Mouse (Mus musculus): ENCODE measurements around the gene Evx1. TPM values are rescaled to one million over a fixed set of nuclear protein-coding genes. Genes with fewer than 3 reads are reported as not detected.
A peak's percentile ranks its signal among the peaks of the same experiment; 100 is the strongest.
"Not testable (repeated sequence)": the region's sequence is repeated elsewhere in the genome, so short reads cannot be mapped to it uniquely, and the experiment has no call there.

Gene Evx1
- polyA plus RNA-seq, 1 experiment from 2014 or later, result not detected

GRCm38 (mm10) chr6:52324061-52324460 lies 10.8 kb downstream of the Evx1 start:
- H3K27ac ChIP-seq (ENCODE audit: low read depth, low read length), result no peak overlapping the region
- no peak overlapping the region for H3K4me2 ChIP-seq (ENCODE audit: low read length)
- H3K36me3 ChIP-seq (ENCODE audit: control insufficient read depth, insufficient read depth, low read length), result no peaks in the 10 kb centered on the region
- H3K4me1 ChIP-seq (ENCODE audit: control insufficient read depth, insufficient read depth, low read length), result no peaks in the 10 kb centered on the region
- no peaks in the 10 kb centered on the region for H3K9me3 ChIP-seq (replicated peaks; ENCODE audit: control insufficient read depth, low read length)
- ATAC-seq, result no peak
- no peak overlapping the region for H3K4me3 ChIP-seq (ENCODE audit: low read depth, low read length)
- H3K9ac ChIP-seq (ENCODE audit: low read length), result no peak overlapping the region
- DNase-seq (ENCODE audit: low spot score), result no peak
- WGBS, result 46% methylated on average over 3 of the region's 3 CpGs
- H3K27me3 ChIP-seq (replicated peaks; ENCODE audit: control insufficient read depth, insufficient read depth, low read length), result peaks cover 75% of the 10 kb centered on the region

GRCm38 (mm10) chr6:52346816-52347215 lies 33.5 kb downstream of the Evx1 start:
- DNase-seq (ENCODE audit: low spot score); H3K27ac ChIP-seq (ENCODE audit: low read depth, low read length); H3K4me3 ChIP-seq (ENCODE audit: low read depth, low read length); H3K9me3 ChIP-seq (replicated peaks; ENCODE audit: control insufficient read depth, low read length); ATAC-seq; H3K4me1 ChIP-seq (ENCODE audit: control insufficient read depth, insufficient read depth, low read length); H3K4me2 ChIP-seq (ENCODE audit: low read length); H3K36me3 ChIP-seq (ENCODE audit: control insufficient read depth, insufficient read depth, low read length); H3K9ac ChIP-seq (ENCODE audit: low read length); H3K27me3 ChIP-seq (replicated peaks; ENCODE audit: control insufficient read depth, insufficient read depth, low read length): not testable (repeated sequence)
- 93% methylated on average over 16 of the region's 16 CpGs for WGBS

GRCm38 (mm10) chr6:52366021-52366420 lies 52.7 kb downstream of the Evx1 start:
- no peaks in the 10 kb centered on the region for H3K27me3 ChIP-seq (replicated peaks; ENCODE audit: control insufficient read depth, insufficient read depth, low read length)
- ATAC-seq, result peak; percentile 43
- no peaks in the 10 kb centered on the region for H3K36me3 ChIP-seq (ENCODE audit: control insufficient read depth, insufficient read depth, low read length)
- peak; percentile 42 for DNase-seq (ENCODE audit: low spot score)
- peak overlapping the region; percentile 70; the same call in 1 of the 2 replicates for H3K27ac ChIP-seq (ENCODE audit: low read depth, low read length)
- H3K4me3 ChIP-seq (ENCODE audit: low read depth, low read length), result no peak overlapping the region
- 33% methylated on average over 2 of the region's 2 CpGs for WGBS
- H3K9ac ChIP-seq (ENCODE audit: low read length), result no peak overlapping the region
- H3K4me2 ChIP-seq (ENCODE audit: low read length), result no peak overlapping the region
- no peaks in the 10 kb centered on the region for H3K9me3 ChIP-seq (replicated peaks; ENCODE audit: control insufficient read depth, low read length)
- H3K4me1 ChIP-seq (ENCODE audit: control insufficient read depth, insufficient read depth, low read length), result peaks cover 18% of the 10 kb centered on the region

- peak; percentile 88 for DNase-seq (ENCODE audit: low spot score)
- peak; percentile 93 for ATAC-seq
- H3K36me3 ChIP-seq (ENCODE audit: control insufficient read depth, insufficient read depth, low read length), result no peaks in the 10 kb centered on the region
- peak overlapping the region; percentile 70 for H3K27ac ChIP-seq (ENCODE audit: low read depth, low read length)
- H3K4me3 ChIP-seq (ENCODE audit: low read depth, low read length), result no peak overlapping the region
- peak overlapping the region; percentile 36 for H3K4me2 ChIP-seq (ENCODE audit: low read length)
- no peaks in the 10 kb centered on the region for H3K27me3 ChIP-seq (replicated peaks; ENCODE audit: control insufficient read depth, insufficient read depth, low read length)
- H3K4me1 ChIP-seq (ENCODE audit: control insufficient read depth, insufficient read depth, low read length), result peaks cover 18% of the 10 kb centered on the region
- no peaks in the 10 kb centered on the region for H3K9me3 ChIP-seq (replicated peaks; ENCODE audit: control insufficient read depth, low read length)
- H3K9ac ChIP-seq (ENCODE audit: low read length), result no peak overlapping the region
- WGBS, result 15% methylated on average over 11 of the region's 11 CpGs
These were observed 53.2 kb downstream of the Evx1 start for GRCm38 (mm10) chr6:52366533-52366932.

- ATAC-seq, result no peak
These were observed 53.8 kb downstream of the Evx1 start for GRCm38 (mm10) chr6:52367067-52367466.

More at GRCm38 (mm10) chr6:52367067-52367466, 53.8 kb downstream of the Evx1 start:
- H3K4me1 ChIP-seq (ENCODE audit: control insufficient read depth, insufficient read depth, low read length), result peaks cover 18% of the 10 kb centered on the region
- WGBS, result 44% methylated on average over 4 of the region's 4 CpGs
- DNase-seq (ENCODE audit: low spot score), result no peak
- no peaks in the 10 kb centered on the region for H3K9me3 ChIP-seq (replicated peaks; ENCODE audit: control insufficient read depth, low read length)
- H3K4me2 ChIP-seq (ENCODE audit: low read length), result peak overlapping the region; percentile 36
- no peaks in the 10 kb centered on the region for H3K27me3 ChIP-seq (replicated peaks; ENCODE audit: control insufficient read depth, insufficient read depth, low read length)
- H3K27ac ChIP-seq (ENCODE audit: low read depth, low read length), result peak overlapping the region; percentile 70
- H3K4me3 ChIP-seq (ENCODE audit: low read depth, low read length), result no peak overlapping the region
- no peak overlapping the region for H3K9ac ChIP-seq (ENCODE audit: low read length)
- H3K36me3 ChIP-seq (ENCODE audit: control insufficient read depth, insufficient read depth, low read length), result no peaks in the 10 kb centered on the region

Other genes with a start within 250 kb of the Evx1 start
- gene Hoxa1, start 155.2 kb upstream of the Evx1 start, polyA plus RNA-seq (2014; fragmentation: Nextera tagmentation; extraction: Ambion mirVana), result not detected in 2 replicates
- gene Hoxa2, start 148.7 kb upstream of the Evx1 start, polyA plus RNA-seq (2014; fragmentation: Nextera tagmentation; extraction: Ambion mirVana), result not detected in 2 replicates
- not detected in 2 replicates for gene 5730596B20Rik, start 136.0 kb upstream of the Evx1 start, polyA plus RNA-seq (2014; fragmentation: Nextera tagmentation; extraction: Ambion mirVana)
- not detected in 2 replicates for gene Hoxa4, start 121.7 kb upstream of the Evx1 start, polyA plus RNA-seq (2014; fragmentation: Nextera tagmentation; extraction: Ambion mirVana)
- 0.26 TPM in 1 of 2 replicates, not detected in the other for gene Hoxa5, start 108.9 kb upstream of the Evx1 start, polyA plus RNA-seq (2014; fragmentation: Nextera tagmentation; extraction: Ambion mirVana)
- not detected in 2 replicates for gene Hoxa6, start 104.8 kb upstream of the Evx1 start, polyA plus RNA-seq (2014; fragmentation: Nextera tagmentation; extraction: Ambion mirVana)
- not detected in 2 replicates for gene Hoxa3, start 100.2 kb upstream of the Evx1 start, polyA plus RNA-seq (2014; fragmentation: Nextera tagmentation; extraction: Ambion mirVana)
- not detected in 2 replicates for gene Gm28308, start 100.2 kb upstream of the Evx1 start, polyA plus RNA-seq (2014; fragmentation: Nextera tagmentation; extraction: Ambion mirVana)
- not detected in 2 replicates for gene Hoxa7, start 91.6 kb upstream of the Evx1 start, polyA plus RNA-seq (2014; fragmentation: Nextera tagmentation; extraction: Ambion mirVana)
- not detected in 2 replicates for gene Hoxa9, start 82.4 kb upstream of the Evx1 start, polyA plus RNA-seq (2014; fragmentation: Nextera tagmentation; extraction: Ambion mirVana)
- gene Hoxa10, start 72.6 kb upstream of the Evx1 start, polyA plus RNA-seq (2014; fragmentation: Nextera tagmentation; extraction: Ambion mirVana), result not detected in 2 replicates
- gene Hoxa11, start 67.7 kb upstream of the Evx1 start, polyA plus RNA-seq (2014; fragmentation: Nextera tagmentation; extraction: Ambion mirVana), result not detected in 2 replicates
- gene Hoxa13, start 52.6 kb upstream of the Evx1 start, polyA plus RNA-seq (2014; fragmentation: Nextera tagmentation; extraction: Ambion mirVana), result not detected in 2 replicates